Mouse (Mus musculus): ENCODE measurements around the gene Rtn4rl1.

Gene Rtn4rl1

DNA sequence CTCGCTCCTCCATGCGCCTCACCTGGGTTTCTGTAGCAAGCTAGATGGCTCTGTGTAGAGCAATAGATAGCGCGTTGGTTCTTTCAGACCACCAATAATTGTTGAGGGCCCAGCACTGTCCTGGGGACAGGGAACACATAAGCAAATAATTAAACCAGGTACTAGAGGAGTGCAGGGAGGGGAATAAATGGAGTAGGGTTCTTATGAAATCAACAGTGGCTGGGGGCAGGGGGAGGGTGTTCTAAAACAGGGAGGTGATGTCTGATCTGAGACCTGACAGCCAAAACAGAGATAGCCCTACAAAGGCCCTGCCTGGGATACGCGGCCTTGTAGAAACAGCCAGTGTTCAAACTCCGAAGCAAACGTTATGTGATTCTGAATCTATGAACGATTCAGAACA lies 56.0 kb downstream of the Rtn4rl1 start:
- no peak for DNase-seq (ENCODE audit: low spot score in 2 of 2)

DNA sequence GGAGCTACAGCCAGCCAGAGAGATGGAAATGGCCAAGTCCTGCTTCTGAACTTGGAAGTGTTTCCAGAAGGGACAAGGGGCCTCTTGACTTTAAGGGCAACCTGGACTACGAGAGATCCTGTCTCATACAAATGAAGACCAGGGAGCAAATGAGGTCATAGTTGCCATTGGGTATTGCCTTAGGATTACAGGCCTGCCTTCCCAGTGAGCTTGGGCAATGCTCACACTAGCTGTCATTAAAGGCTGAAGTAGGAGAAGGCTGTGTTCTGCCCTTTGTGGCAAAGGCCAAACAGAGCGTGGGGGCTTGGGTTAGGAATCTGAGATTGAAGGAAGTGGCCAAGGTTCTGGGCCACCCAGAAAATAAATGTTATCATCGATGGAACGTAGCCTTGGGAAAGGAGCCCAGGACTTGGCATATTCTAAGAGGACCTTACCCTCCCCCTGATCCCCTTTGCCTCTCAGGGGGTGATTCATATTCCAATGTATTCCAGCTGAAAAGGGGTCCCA lies 57.5 kb downstream of the Rtn4rl1 start:
- DNase-seq (ENCODE audit: low spot score in 2 of 2): no peak

DNA sequence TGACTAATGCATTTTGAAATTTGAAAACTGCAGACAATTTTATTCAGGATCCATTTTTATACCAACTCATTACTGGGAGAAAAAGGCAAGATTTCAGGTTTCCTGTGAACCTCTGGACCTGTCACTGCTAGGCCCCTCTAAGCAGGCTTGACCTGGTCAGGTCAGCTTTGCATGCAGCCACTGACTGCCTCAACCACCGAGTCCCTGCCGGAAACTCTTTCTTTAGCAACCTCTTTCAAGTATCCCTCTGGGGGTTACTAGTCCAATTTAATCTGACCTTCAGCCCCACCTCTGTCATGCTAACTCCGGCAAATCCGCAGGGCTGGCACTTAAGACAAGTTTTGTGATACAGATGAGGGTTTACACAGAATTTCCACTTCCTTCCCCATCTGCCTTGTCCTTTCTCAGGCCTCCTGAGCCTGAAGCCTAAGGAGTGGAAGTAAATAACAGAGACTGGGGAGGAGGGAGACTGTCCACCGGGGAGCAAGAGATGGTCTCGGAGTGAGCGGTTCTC lies 58.0 kb downstream of the Rtn4rl1 start:
- no peak for DNase-seq (ENCODE audit: low spot score in 2 of 2)

DNA sequence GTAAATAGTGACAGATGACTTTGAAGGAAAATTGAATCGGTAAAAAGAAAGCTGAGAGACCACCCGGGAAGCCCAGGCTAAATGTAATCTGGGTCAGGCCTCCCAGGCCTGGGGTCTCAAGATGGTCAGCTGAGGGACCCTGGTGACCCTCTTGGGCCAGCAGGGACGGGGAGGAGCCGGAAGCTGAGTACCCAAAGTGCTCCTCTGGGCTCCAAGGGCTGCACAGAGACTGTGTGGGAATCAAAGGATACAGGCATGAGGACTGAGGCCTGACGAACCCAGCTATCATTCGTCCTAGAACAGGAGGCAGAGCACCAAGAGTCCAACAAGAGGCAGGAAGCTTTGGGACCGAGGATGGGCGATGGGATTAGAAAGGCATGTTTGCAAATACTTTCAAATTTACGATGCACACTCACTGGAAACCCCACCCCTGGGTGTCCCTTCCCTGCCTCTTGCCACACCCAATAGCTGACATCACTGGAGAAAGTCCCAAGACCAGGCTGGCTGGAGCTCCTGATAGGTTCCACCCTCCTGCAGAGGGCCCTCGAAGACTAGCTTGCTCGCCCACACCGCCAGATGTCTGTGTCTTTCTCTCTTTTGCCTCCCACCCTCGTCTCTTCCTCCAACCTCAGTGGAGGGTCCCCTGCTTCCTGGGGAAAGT lies 60.8 kb downstream of the Rtn4rl1 start:
- peak; percentile 70 to 78 for DNase-seq (ENCODE audit: low spot score in 2 of 2)

DNA sequence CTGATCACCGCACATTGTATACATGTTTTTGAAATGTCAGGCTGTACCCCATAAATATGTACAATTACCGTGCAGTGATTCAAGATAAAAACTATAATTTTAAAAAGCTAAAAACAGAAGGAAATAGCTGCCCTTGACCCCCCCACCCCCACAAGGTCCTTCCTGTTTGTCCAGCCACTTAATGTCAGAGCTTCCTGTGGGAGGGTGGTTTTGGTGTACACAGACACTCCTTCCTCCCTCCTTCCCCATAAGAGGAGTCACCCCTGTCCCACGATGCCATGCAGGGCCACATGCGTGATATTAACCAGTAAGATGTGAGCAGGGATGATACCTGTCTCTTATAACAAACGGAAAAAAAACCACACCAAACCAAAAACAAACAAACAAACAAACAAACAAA lies 61.7 kb downstream of the Rtn4rl1 start:
- DNase-seq (ENCODE audit: low spot score in 2 of 2): no peak

DNA sequence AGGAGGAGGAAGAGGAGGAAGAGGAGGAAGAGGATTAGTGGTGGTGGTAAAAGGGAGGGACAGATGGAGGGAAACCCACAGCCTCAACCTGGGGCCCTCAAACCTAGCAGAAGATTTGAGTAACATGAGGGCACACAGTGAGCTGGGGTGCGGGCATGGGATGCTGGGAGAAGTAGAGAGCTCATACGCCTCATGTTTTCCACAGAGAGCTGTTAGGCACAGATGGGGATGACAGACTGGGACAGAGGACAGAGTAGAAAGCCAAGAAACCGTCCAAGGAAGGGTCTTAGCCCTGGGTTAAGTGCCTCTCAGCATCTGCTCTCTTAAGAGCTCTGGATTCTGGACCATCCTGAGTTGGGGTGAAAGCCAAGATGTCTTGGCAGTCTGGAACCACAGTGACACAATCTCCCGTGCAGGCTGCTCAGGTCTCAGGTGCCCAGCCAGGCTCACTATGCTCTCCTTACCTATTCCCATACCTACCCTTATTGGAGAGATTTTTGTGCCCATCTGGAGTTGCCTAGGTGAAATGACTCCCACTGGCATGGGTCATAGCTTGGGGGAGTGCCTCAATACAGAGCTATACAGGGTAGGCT lies 63.6 kb downstream of the Rtn4rl1 start:
- no peak for DNase-seq (ENCODE audit: low spot score in 2 of 2)

DNA sequence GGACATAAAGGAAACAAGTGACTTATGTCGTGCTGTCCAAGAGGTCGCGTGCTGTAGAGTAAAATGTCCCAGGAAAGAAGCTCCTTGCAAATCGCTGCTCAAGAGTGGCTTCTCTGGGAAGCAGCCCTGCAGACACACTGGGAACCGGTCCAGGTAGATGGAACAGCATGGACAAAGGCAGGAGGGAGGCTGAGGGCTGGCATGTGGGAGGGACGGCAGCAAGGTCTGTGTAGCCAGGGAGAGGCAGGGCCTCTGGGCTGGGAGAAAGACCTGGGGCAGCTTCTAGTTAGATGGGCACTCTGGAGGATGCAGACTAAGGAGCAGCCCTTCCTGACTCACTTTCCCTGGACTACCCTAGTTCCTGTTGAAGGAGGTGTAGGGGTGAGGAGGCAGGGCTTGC lies 65.8 kb downstream of the Rtn4rl1 start:
- no peak for DNase-seq (ENCODE audit: low spot score in 2 of 2)

DNA sequence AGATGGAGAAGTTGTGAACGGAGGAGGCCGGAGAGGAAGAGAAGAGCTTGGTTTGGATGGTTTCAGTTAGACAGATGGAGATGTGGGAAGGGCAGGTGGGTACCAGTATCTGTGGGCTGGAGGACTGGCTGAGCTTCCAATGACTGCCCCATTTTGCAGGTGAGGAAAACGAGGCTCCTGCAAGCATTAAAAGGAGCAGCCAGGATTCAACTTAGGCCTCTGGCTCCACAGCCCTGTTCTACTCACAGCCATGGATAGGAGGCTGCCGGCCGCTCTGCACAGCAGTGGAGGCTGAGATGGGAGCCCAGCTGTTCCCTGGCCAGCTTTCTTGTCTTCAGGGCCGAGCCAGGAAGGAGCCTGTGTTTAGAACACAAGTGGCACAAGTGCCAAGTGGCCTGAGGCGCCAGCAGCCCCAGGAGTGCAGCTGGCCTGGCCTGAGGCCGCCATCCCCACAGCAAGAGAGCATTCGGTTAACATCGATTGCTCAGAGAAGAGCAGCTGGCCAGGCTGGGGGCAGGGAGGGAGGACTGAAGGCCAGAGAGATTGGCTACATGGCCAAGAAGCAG lies 66.5 kb downstream of the Rtn4rl1 start:
- peak in 1 of 2 experiments; percentile 69 for DNase-seq (ENCODE audit: low spot score in 2 of 2)

DNA sequence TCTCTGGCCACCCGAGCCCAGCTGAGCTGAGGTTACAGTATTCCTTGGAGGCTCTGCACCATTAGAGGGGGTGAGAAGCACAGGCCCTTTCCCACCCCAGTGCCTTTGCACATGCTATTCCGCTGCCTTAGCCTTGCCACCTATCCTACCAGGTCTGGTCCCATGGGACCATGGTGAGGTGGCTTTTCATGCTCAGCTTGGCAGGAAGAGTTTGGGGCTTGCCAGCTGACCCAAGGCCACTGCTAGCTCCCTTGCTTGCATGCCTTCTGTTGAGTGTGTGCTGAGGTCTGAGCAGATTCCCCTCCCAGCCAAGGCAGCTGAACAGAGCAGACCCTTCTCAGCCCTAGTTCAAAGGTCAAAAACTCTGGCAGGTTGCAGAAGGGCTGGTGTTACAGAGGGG lies 67.4 kb downstream of the Rtn4rl1 start:
- DNase-seq (ENCODE audit: low spot score in 2 of 2): no peak

DNA sequence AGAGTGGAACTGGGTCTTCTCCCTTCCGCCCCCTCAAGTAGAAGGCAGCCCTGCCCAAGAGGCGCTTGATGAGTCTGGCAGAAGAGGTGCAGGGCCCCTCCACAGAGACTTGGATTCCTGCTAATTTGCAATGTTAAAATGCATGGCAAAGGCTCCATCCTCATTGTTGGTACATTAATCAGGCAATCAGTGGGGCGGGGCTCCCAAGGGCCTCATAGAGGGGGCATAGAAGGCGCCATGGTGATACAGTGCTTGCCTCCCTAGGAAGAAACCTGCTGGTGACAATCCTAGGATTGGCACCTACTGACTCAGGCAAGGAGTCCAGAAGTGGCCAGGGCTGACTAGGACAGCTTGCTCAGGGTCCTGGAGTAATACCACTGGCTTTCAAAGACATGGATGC lies 68.1 kb downstream of the Rtn4rl1 start:
- DNase-seq (ENCODE audit: low spot score in 2 of 2): no peak

DNA sequence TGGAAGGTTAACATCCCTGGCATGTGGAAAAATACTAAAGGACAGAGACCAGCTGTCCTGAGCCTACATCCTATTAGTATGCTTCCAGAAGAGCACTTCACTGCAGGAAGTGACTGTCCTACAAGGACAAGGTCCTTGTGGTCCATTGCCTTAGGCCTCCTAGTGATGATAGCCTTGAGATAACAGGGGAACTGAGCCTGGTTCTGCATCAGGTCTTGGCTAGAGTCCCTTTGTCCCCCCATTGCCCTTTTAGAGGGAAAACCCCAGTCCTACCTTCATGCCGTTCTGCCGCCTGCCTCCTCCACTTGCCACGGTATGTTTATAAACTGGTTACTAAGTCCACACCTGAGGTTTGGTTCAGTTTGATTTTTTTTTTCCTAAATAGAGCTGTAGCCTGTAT lies 68.6 kb downstream of the Rtn4rl1 start:
- no peak for DNase-seq (ENCODE audit: low spot score in 2 of 2)

DNA sequence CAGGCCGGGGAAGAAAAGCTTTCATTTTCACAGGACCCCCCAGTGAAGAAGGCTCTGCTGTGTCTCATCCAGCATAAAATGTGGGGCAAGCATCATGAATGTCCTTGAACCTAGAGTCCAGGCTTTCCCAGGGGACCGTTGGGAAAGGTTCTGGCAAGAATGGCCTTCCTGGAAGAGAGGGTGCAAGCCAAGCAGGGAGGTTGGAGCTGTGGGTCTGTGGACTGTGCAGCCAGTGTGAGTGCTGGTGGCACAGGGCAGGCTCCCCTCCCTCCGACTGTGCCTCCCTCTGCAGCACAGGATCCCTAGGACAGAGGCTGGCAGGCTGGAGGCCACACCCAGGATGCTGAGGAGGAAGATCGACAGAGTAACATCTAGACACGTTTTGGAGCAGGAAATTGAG lies 69.2 kb downstream of the Rtn4rl1 start:
- DNase-seq (ENCODE audit: low spot score in 2 of 2): no peak

DNA sequence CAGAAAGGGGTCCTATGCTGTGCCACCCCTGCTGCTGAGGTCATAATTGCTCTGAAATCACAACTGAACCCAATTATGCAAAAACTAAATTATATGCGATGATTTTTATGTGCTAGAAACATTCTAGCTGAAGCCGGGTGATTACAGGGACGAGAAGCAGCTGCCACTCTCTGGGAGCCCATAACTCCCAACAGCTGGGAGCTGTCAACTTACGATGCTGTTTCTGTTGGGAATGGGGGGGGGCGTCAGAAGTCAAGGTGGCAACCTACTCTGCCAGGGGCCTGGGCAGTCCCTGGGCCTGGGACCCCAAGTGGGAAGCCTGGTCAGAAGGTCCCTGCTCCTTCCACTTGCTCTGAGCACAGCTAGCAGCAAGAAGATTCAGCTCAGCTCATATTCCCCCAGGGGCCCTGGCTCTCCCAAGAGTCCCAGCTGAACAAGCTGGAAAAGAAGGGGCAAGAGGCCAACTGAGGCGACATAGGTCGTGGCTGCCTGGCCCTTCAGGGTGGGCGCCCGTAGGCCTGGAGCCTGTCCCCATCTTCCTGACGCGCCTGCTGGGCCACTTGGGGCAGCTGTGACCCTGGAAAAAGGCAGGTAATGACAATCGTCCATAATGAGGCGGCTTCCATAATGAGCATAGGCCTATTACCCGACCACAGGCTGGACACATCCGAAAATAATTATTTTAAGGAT lies 69.8 kb downstream of the Rtn4rl1 start:
- DNase-seq (ENCODE audit: low spot score in 2 of 2): no peak

DNA sequence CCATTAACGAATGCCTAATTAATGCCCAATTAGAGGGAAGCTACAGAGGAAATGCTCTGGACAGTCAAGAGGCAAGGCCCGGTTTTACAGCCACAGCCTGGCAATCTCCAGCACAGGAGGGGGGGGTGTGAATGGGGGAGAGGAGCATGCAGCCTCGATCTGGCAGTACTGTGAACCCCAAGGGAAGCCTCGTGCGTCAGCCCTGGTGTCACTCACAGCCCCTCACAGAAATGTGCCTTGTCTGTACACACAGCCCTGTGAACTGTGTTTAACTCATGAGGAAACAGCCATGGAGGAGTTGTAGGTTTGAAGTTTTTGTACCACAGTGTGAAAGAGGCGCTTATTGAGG lies 70.4 kb downstream of the Rtn4rl1 start:
- no peak for DNase-seq (ENCODE audit: low spot score in 2 of 2)

DNA sequence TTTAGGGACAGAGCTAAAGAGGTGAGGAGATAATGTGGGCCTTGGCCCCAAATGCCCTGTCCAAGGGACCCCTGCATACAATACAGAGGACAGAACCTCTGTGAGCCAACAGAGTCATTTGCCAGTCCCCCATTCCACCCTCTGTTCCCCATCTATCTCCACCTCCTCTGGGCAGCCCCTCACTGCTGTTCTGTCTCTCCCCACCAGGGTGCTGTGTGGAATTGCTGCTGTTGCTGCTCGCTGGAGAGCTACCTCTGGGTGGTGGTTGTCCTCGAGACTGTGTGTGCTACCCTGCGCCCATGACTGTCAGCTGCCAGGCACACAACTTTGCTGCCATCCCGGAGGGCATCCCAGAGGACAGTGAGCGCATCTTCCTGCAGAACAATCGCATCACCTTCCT lies 71.0 kb downstream of the Rtn4rl1 start:
- DNase-seq (ENCODE audit: low spot score in 2 of 2): no peak

DNA sequence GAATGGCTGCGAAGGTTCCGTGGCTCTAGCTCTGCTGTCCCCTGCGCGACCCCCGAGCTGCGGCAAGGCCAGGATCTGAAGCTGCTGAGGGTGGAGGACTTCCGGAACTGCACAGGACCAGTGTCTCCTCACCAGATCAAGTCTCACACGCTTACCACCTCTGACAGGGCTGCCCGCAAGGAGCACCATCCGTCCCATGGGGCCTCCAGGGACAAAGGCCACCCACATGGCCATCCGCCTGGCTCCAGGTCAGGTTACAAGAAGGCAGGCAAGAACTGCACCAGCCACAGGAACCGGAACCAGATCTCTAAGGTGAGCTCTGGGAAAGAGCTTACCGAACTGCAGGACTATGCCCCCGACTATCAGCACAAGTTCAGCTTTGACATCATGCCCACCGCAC lies 72.0 kb downstream of the Rtn4rl1 start:
- no peak for DNase-seq (ENCODE audit: low spot score in 2 of 2)

DNA sequence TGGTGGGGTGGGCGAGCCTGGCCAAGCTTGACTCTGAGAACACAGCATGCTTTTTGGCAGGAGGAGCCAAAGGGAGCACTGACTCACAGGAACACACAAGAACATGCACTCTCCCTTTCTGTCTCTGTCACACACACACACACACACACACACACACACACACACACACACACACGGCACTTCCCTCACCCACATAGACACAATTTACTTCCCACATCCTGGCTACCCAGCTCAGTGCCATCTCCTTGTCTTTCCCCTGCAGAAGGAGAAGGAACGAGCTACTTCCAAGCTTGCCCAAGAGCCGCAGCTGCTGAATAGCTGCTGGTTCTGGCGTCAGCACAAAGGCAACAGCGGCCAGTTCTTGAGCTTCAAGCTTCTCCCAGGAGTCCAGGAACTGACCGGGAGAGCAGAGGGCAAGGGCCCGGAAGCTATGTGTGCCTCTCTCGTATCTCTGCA lies 74.3 kb downstream of the Rtn4rl1 start:
- DNase-seq (ENCODE audit: low spot score in 2 of 2): peak in 1 of 2 experiments; percentile 59

DNA sequence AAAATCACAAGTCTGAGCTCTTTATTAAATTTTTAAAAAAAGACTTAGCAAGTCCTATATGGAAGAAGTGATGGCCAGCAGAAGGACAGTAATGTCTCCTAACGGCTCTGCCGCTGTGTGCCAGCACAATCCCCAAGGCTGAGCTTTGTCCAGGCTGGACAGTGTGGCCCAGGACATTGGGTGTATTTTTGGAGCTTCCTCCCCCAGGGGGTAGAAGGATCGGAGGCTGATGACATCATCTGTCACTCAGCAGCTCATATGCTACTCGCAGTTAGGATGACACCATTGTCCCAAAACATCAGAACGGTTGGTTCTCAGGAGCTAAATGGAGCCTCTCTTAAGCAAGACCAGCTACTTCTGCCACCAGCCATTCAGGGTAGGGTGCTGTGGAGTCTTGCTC lies 74.9 kb downstream of the Rtn4rl1 start:
- no peak for DNase-seq (ENCODE audit: low spot score in 2 of 2)

DNA sequence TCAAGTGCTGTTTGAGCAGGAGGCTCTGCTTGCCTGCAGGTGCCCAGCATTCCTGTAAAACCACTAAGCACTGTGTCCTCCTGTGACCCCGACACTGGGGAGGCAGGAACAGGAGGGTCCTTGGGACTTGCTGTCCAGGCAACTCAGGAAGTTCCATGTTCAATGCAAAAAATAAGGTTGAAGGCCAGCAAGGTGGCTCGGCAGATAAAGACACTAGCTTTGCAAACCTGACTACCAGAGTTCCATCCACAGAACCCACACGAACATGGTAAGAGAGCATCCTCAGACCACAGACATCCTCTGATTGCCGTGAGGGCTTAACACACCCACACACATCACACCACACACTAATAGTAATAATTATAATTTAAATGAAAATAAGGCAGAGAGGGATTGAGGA lies 75.6 kb downstream of the Rtn4rl1 start:
- DNase-seq (ENCODE audit: low spot score in 2 of 2): no peak

DNA sequence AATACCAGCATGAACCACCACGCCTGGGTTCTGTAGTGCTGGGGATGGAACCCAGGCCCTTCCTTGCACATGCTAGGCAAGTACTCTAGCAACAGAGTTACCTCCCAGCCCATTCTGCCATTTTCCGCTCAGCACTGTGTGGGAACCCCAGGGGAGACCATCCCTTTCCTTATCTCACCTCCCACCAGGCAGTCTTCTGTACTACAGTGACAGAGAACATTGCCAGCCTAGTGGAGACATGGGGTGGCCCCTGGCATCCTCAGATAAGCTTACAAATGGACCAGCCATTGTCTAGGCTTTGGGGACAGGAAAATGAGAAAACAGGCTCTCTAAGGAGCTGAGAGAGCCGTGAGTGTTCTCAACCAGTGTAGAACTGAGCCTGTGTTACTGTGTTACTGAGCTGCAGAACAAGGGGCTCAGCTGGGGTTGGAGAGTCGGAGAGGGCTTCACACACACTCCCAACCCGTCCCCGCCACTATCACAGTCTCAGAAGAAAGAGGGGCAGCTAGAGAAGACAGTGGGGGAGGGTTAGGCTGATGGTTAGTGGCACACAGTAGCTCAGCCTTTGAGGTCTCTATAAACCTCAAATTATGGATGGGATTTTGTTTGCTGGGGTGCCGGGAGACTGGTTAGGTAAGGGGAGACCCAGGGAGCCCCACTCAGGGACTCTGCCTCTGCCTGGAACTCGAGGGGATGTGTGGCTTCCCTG lies 76.8 kb downstream of the Rtn4rl1 start:
- no peak for DNase-seq (ENCODE audit: low spot score in 2 of 2)

DNA sequence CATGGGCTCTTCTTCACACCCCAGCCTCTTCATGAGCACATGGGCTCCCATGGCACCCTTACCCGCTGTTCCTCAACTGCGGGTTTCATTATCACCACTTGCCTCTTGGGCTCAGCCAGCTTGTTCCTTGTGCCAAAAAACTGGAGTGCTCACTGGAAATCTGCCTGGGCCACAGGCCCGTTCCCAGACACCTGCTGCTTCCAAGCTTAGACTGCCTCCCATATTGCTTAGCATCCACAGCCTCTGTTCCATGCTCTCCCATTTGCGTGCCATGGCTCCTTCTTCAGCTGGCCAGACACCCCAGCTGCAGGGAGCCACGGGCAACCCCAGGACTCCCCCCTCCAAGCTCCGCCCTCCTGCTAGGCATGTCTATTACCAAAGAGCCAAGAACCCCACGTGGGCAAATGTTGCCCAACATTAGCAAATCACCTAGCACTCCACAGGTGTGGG lies 77.4 kb downstream of the Rtn4rl1 start:
- peak in 1 of 2 experiments; percentile 61 for DNase-seq (ENCODE audit: low spot score in 2 of 2)

DNA sequence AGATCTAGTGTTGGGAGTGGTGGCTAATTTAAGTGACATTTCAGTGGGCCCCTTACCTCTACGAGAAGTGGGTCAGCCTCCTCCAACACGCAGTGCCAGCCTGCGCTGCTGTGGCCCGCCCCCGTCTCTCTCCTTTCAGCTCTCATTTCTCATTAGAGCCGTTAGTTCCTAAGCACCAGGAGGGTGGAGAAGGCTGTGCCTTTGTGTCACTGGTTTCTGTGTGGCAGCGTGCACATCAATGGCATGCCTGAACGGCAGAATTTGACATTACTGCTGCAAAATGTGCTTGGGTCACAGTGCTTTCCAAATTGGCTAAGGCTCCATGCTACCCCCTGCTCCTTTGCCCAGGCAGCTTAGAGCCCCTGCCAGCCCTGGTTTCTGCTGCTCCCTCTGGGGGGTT lies 79.9 kb downstream of the Rtn4rl1 start:
- DNase-seq (ENCODE audit: low spot score in 2 of 2): no peak

Measured in frontal cortex, postnatal 36 days (tissue).